Mouse (Mus musculus): ENCODE data around the gene Amigo1. TPM values are rescaled to one million over a fixed set of nuclear protein-coding genes. Genes with fewer than 3 reads are reported as not detected.

Gene Amigo1
- polyA plus RNA-seq, 1 experiment from 2014 or later, result 3.7 TPM

Other genes starting within 250 kb of the Amigo1 start
- 4.4 and 5.7 TPM in 2 replicates for gene Gstm6, start 242.6 kb upstream of the Amigo1 start, polyA plus RNA-seq (2014; fragmentation: Nextera tagmentation; extraction: Ambion mirVana)
- gene Gstm3, start 217.1 kb upstream of the Amigo1 start, polyA plus RNA-seq (2014; fragmentation: Nextera tagmentation; extraction: Ambion mirVana), result 0.16 TPM in 1 of 2 replicates, not detected in the other
- 76.2 and 79.8 TPM in 2 replicates for gene Gstm2, start 199.9 kb upstream of the Amigo1 start, polyA plus RNA-seq (2014; fragmentation: Nextera tagmentation; extraction: Ambion mirVana)
- 63.0 and 73.6 TPM in 2 replicates for gene Gstm1, start 168.4 kb upstream of the Amigo1 start, polyA plus RNA-seq (2014; fragmentation: Nextera tagmentation; extraction: Ambion mirVana)
- gene Gstm4, start 141.4 kb upstream of the Amigo1 start, polyA plus RNA-seq (2014; fragmentation: Nextera tagmentation; extraction: Ambion mirVana), result 17.2 and 18.4 TPM in 2 replicates
- gene Ampd2, start 99.7 kb upstream of the Amigo1 start, polyA plus RNA-seq (2014; fragmentation: Nextera tagmentation; extraction: Ambion mirVana), result 36.8 and 43.4 TPM in 2 replicates
- 1.5 and 2.1 TPM in 2 replicates for gene Gnat2, start 93.5 kb upstream of the Amigo1 start, polyA plus RNA-seq (2014; fragmentation: Nextera tagmentation; extraction: Ambion mirVana)
- gene Gnai3, start 40.2 kb upstream of the Amigo1 start, polyA plus RNA-seq (2014; fragmentation: Nextera tagmentation; extraction: Ambion mirVana), result 115 and 181 TPM in 2 replicates
- 0.09 and 0.18 TPM in 2 replicates for gene Gpr61, start 31.5 kb upstream of the Amigo1 start, polyA plus RNA-seq (2014; fragmentation: Nextera tagmentation; extraction: Ambion mirVana)
- gene Cyb561d1, start 14.9 kb downstream of the Amigo1 start, polyA plus RNA-seq (2014; fragmentation: Nextera tagmentation; extraction: Ambion mirVana), result 1.4 and 2.2 TPM in 2 replicates
- gene Atxn7l2, start 24.6 kb downstream of the Amigo1 start, polyA plus RNA-seq (2014; fragmentation: Nextera tagmentation; extraction: Ambion mirVana), result 16.9 and 21.9 TPM in 2 replicates
- gene Sypl2, start 40.3 kb downstream of the Amigo1 start, polyA plus RNA-seq (2014; fragmentation: Nextera tagmentation; extraction: Ambion mirVana), result 2.9 and 4.7 TPM in 2 replicates
- gene Psma5, start 70.6 kb downstream of the Amigo1 start, polyA plus RNA-seq (2014; fragmentation: Nextera tagmentation; extraction: Ambion mirVana), result 327 and 365 TPM in 2 replicates
- gene Sort1, start 97.7 kb downstream of the Amigo1 start, polyA plus RNA-seq (2014; fragmentation: Nextera tagmentation; extraction: Ambion mirVana), result 10.0 and 17.8 TPM in 2 replicates
- not detected in 2 replicates for gene Mybphl, start 178.6 kb downstream of the Amigo1 start, polyA plus RNA-seq (2014; fragmentation: Nextera tagmentation; extraction: Ambion mirVana)
- 48.9 and 51.4 TPM in 2 replicates for gene Psrc1, start 197.5 kb downstream of the Amigo1 start, polyA plus RNA-seq (2014; fragmentation: Nextera tagmentation; extraction: Ambion mirVana)
- gene Celsr2, start 229.2 kb downstream of the Amigo1 start, polyA plus RNA-seq (2014; fragmentation: Nextera tagmentation; extraction: Ambion mirVana), result 22.1 and 27.9 TPM in 2 replicates